15 mouse cellular contexts compared by ENCODE assay signal in the genomic region with DNA sequence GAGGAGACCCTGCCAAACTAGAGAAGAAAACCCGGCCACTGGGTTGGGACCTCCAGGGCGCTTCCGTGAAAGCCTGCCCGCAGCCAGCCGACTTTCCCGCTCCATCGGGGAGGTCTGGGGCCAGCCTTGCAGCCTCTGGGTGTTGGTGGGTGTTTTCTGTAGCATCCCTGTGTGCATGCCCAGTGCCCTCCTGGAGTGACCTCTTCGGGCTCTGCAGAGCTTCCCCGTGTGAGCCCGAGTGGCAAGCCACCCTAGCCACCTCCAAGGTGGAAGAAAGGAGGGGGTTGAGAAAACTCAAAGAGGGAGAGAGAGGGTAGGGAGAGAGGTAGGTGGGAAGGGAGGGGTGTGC. TPM values are rescaled to one million over a fixed set of nuclear protein-coding genes. Genes with fewer than 3 reads are reported as not detected.
DNase-seq lines count a peak whose midpoint lies in the region; ATAC-seq and TF ChIP-seq lines count a peak whose summit lies in the region.
"Had no signal": no experiment of that assay in that cellular context is flagged by ENCODE, and none has a peak within 500 bp of the region (broad histone marks: within the 10 kb centered on the region; RNA-seq: fewer than 3 reads in every experiment).

No protein-coding gene starts in this region.

- H3K4me1 ChIP-seq in kidney, embryonic 14.5 days (ENCODE audit: control insufficient read depth, insufficient read depth, low read length) = peaks cover 6% of the 10 kb centered on the region; the same call in 1 of the 2 replicates
- peaks cover 0 to 3% of the 10 kb centered on the region in 2 experiments; a peak in 1 of 4 replicates for H3K4me1 ChIP-seq in ES-E14 (ENCODE audit: control insufficient read depth in 2 of 2, insufficient read depth in 2 of 2, low read length in 2 of 2, poor library complexity in 1 of 2)
- H3K4me1 ChIP-seq in embryonic facial prominence, embryonic 15.5 days = peaks cover 43% of the 10 kb centered on the region
- peaks cover 19% of the 10 kb centered on the region for H3K4me1 ChIP-seq in midbrain, embryonic 13.5 days (replicated peaks)
- no peaks in the 10 kb centered on the region for H3K4me1 ChIP-seq in cerebellum, adult 2 months (ENCODE audit: control insufficient read depth, insufficient read depth, low read length)

- H3K36me3 ChIP-seq in kidney, embryonic 14.5 days (ENCODE audit: control insufficient read depth, insufficient read depth, low read length) = no peaks in the 10 kb centered on the region
- no peaks in the 10 kb centered on the region for H3K36me3 ChIP-seq in ES-E14 (ENCODE audit: control insufficient read depth, insufficient read depth, low read length, poor library complexity, severe bottlenecking)
- H3K36me3 ChIP-seq in embryonic facial prominence, embryonic 15.5 days = no peaks in the 10 kb centered on the region
- H3K36me3 ChIP-seq in midbrain, embryonic 13.5 days = no peaks in the 10 kb centered on the region
- H3K36me3 ChIP-seq: forebrain, embryonic 15.5 days; G1E had no signal

- no peak for ATAC-seq in kidney, embryonic 14.5 days (ENCODE audit: low FRiP score, low TSS enrichment)
- ATAC-seq in embryonic facial prominence, embryonic 15.5 days (ENCODE audit: insufficient number of reproducible peaks, low FRiP score, low TSS enrichment, low read depth) = no peak
- no peak for ATAC-seq in midbrain, embryonic 13.5 days
- ATAC-seq in inflammation-experienced regulatory T-cells, adult 6 months = no peak
- ATAC-seq: forebrain, embryonic 15.5 days had no signal

- TF ChIP-seq POLR2A in cerebellum, adult 2 months (IDR thresholded peaks at IDR 0.05; ENCODE audit: borderline replicate concordance, insufficient read depth, low read length) = no peak

- in situ Hi-C loops in ES-E14 (cut with MboI; ENCODE audit: low sequenced_read_pairs in 2 of 2, unreplicated experiment in 2 of 2) = loop anchor here (10.0 to 25.0 kb wide), 3 partner anchors 56 to 1058 kb away; no protein-coding TSS in a partner anchor

- H3K4me2 ChIP-seq in kidney, embryonic 14.5 days (replicated peaks; ENCODE audit: low read depth, low read length) = no peak overlapping the region; the same call in 1 of the 2 replicates
- H3K4me2 ChIP-seq in embryonic facial prominence, embryonic 15.5 days (replicated peaks) = peak overlapping the region; percentile 32
- no peak overlapping the region for H3K4me2 ChIP-seq in midbrain, embryonic 13.5 days (replicated peaks)
- H3K4me2 ChIP-seq: forebrain, embryonic 15.5 days had no signal

- no peaks in the 10 kb centered on the region for H3K9me3 ChIP-seq in kidney, embryonic 14.5 days (ENCODE audit: control insufficient read depth, low read length)
- no peaks in the 10 kb centered on the region for H3K9me3 ChIP-seq in ES-E14 (ENCODE audit: control insufficient read depth, insufficient read depth, low read depth, low read length)
- no peaks in the 10 kb centered on the region for H3K9me3 ChIP-seq in embryonic facial prominence, embryonic 15.5 days (replicated peaks)
- H3K9me3 ChIP-seq in midbrain, embryonic 13.5 days = no peaks in the 10 kb centered on the region
- H3K9me3 ChIP-seq: forebrain, embryonic 15.5 days; G1E had no signal

- H3K9ac ChIP-seq in kidney, embryonic 14.5 days (ENCODE audit: low read depth, low read length) = no peak overlapping the region
- H3K9ac ChIP-seq in ES-E14 (ENCODE audit: insufficient read depth, low read depth, low read length, poor library complexity, severe bottlenecking) = no peak overlapping the region
- no peak overlapping the region for H3K9ac ChIP-seq in embryonic facial prominence, embryonic 15.5 days
- no peak overlapping the region for H3K9ac ChIP-seq in midbrain, embryonic 13.5 days (replicated peaks)
- H3K9ac ChIP-seq: forebrain, embryonic 15.5 days had no signal

- WGBS in kidney, embryonic 14.5 days = 1% methylated on average over 10 of the region's 10 CpGs
- WGBS in embryonic facial prominence, embryonic 15.5 days = 1% methylated on average over 10 of the region's 10 CpGs
- WGBS in midbrain, embryonic 13.5 days = 0% methylated on average over 10 of the region's 10 CpGs
- 1% methylated on average over 10 of the region's 10 CpGs for WGBS in cerebellum, adult 2 months

- H3K4me3 ChIP-seq in kidney, embryonic 14.5 days (ENCODE audit: low read length) = peak overlapping the region; percentile 11; the same call in 1 of the 2 replicates
- H3K4me3 ChIP-seq in ES-E14 (ENCODE audit: insufficient read depth in 1 of 2, low read depth in 1 of 2, low read length in 2 of 2, poor library complexity in 1 of 2, severe bottlenecking in 1 of 2) = peak overlapping the region; percentile 18 to 23; a peak in 2 of 4 replicates
- peak overlapping the region; percentile 26 for H3K4me3 ChIP-seq in embryonic facial prominence, embryonic 15.5 days (replicated peaks)
- 0 out of 2 replicates have a peak overlapping the region, but pooled peaks have one; percentile 2 for H3K4me3 ChIP-seq in midbrain, embryonic 13.5 days (replicated peaks)
- H3K4me3 ChIP-seq in cerebellum, adult 2 months (replicated peaks; ENCODE audit: insufficient read depth, low read depth, low read length) = no peak overlapping the region
- H3K4me3 ChIP-seq: forebrain, embryonic 15.5 days had no signal

- no peak overlapping the region for H3K27ac ChIP-seq in kidney, embryonic 14.5 days (ENCODE audit: low read depth, low read length)
- no peak overlapping the region for H3K27ac ChIP-seq in ES-E14 (ENCODE audit: insufficient read depth, low read depth, low read length, poor library complexity, severe bottlenecking)
- H3K27ac ChIP-seq in embryonic facial prominence, embryonic 15.5 days (replicated peaks) = no peak overlapping the region
- no peak overlapping the region for H3K27ac ChIP-seq in midbrain, embryonic 13.5 days
- H3K27ac ChIP-seq in cerebellum, adult 2 months (ENCODE audit: insufficient read depth, low read length) = no peak overlapping the region
- H3K27ac ChIP-seq: forebrain, embryonic 15.5 days had no signal

- H3K27me3 ChIP-seq in kidney, embryonic 14.5 days (ENCODE audit: control insufficient read depth, insufficient read depth, low read length) = peaks cover 98% of the 10 kb centered on the region
- peaks cover 98% of the 10 kb centered on the region for H3K27me3 ChIP-seq in embryonic facial prominence, embryonic 15.5 days
- peaks cover 99% of the 10 kb centered on the region for H3K27me3 ChIP-seq in midbrain, embryonic 13.5 days
- peaks cover 4% of the 10 kb centered on the region; the same call in 1 of the 2 replicates for H3K27me3 ChIP-seq in cerebellum, adult 2 months (ENCODE audit: control insufficient read depth, insufficient read depth, low read length)

- TF ChIP-seq CTCF in cerebellum, adult 2 months (IDR thresholded peaks at IDR 0.05; ENCODE audit: borderline replicate concordance, insufficient read depth, low read depth, low read length) = no peak

- DNase-seq in kidney, postnatal 14 days = no peak
- DNase-seq in ES-E14 (ENCODE audit: low read depth, low spot score) = no peak
- no peak for DNase-seq in left cerebral cortex, adult 8-10 months (ENCODE audit: low spot score in 2 of 2)
- no peak for DNase-seq in cerebellum, adult 2 months
- DNase-seq: adrenal gland, adult 2 months; cerebellum, adult 11-12 months; right cerebral cortex, postnatal 14 days; thymus, postnatal 25 days had no signal

TF ChIP-seq in ES-E14, 5 proteins besides CTCF, POLR2A, EP300 and RAD21:
- TF ChIP-seq MAFK (IDR thresholded peaks at IDR 0.05; ENCODE audit: insufficient read depth, low read depth, low read length) (no peak), ZNF384 (IDR thresholded peaks at IDR 0.05; ENCODE audit: low read depth, low read length) (no peak), CHD2 (IDR thresholded peaks at IDR 0.05; ENCODE audit: low read depth, low read length) (no peak), HCFC1 (IDR thresholded peaks at IDR 0.05; ENCODE audit: borderline replicate concordance, insufficient read depth, low read length) (no peak)

RNA-seq across cellular contexts. Expression of a gene that starts 5.1 kb away (rescaled TPM):
- not detected in 2 replicates for polyA plus RNA-seq in kidney, embryonic 14.5 days (2014; fragmentation: Nextera tagmentation; extraction: Ambion mirVana)
- total RNA-seq in ES-E14 (2012; rRNA removed) = 0.16 and 0.80 TPM in 2 replicates
- 4.8 and 5.8 TPM in 2 replicates for polyA plus RNA-seq in embryonic facial prominence, embryonic 15.5 days (2015; fragmentation: Nextera tagmentation; extraction: Ambion mirVana)
- polyA plus RNA-seq in midbrain, embryonic 13.5 days (2015; fragmentation: Nextera tagmentation; extraction: Ambion mirVana) = 4.3 and 5.0 TPM in 2 replicates
- polyA plus RNA-seq in inflammation-experienced regulatory T-cells, adult 6 months (2017; shearing (Covaris generic)) = not detected
- total RNA-seq in left cerebral cortex, adult 8-10 months (2022) = 1 to 10 TPM; 3.7 to 5.1 (median 4.6) TPM
- 4.3 and 5.3 TPM in 2 replicates for polyA plus RNA-seq in cerebellum, adult 2 months (2012; rRNA removed)
- total RNA-seq: adrenal gland, adult 2 months; hematopoietic stem cell, adult 5-6 weeks had no signal
- polyA plus RNA-seq: adrenal gland, adult 2 months; G1E had no signal
